ENCODE assay signal across 13 mouse cellular contexts in the genomic region with DNA sequence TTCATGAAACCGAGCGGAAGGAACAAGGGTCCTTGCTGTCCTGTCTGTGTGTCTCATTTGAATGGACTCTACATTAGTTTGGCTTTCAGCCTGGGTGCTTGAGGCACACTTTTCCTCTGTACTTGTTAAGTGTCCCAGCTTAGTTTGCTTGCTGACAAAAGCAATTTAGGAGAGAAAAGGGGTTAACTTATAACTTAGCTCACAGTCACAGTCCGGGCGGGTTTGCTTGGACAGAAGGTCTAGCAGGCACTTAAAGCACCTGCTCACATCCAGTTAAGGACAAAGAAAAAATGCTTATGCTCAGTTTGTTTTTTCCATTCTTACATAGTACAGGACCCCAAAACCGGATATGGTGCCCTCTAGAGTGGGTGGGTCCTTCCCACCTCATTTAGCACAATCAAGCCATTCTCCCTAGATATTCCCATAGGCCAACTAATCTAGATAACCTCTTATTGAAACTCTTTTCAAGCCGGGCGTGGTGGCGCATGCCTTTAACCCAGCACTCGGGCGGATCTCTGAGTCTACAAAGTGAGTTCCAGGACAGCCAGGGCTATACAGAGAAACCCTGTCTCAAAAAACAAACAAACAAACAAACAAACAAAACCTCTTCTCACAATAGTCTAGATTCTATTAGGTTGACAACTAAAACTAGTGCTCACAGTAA. TPM values are rescaled to one million over a fixed set of nuclear protein-coding genes. Genes with fewer than 3 reads are reported as not detected.
A peak's percentile ranks its signal among the peaks of the same experiment; 100 is the strongest.
DNase-seq lines count a peak whose midpoint lies in the region; ATAC-seq lines count a peak whose summit lies in the region.
"Had no signal": no experiment of that assay in that cellular context is flagged by ENCODE, and none has a peak within 500 bp of the region (broad histone marks: within the 10 kb centered on the region; RNA-seq: fewer than 3 reads in every experiment).

No protein-coding gene starts in this region.

- H3K4me2 ChIP-seq in heart, embryonic 11.5 days: no peak overlapping the region
- H3K4me2 ChIP-seq in lung, embryonic 15.5 days: peak overlapping the region; percentile 3; the same call in 1 of the 2 replicates
- no peak overlapping the region for H3K4me2 ChIP-seq in intestine, embryonic 16.5 days (ENCODE audit: low read depth, low read length)
- no peak overlapping the region for H3K4me2 ChIP-seq in limb, embryonic 15.5 days

- H3K4me1 ChIP-seq in heart, embryonic 11.5 days (ENCODE audit: control insufficient read depth, insufficient read depth, low read length): peaks cover 18% of the 10 kb centered on the region
- peaks cover 54% of the 10 kb centered on the region for H3K4me1 ChIP-seq in lung, embryonic 15.5 days
- H3K4me1 ChIP-seq in intestine, embryonic 16.5 days (ENCODE audit: control insufficient read depth, insufficient read depth, low read length): peaks cover 23% of the 10 kb centered on the region
- peaks cover 22% of the 10 kb centered on the region for H3K4me1 ChIP-seq in limb, embryonic 15.5 days

- H3K27ac ChIP-seq in heart, embryonic 11.5 days (ENCODE audit: low read depth, low read length): peak overlapping the region; percentile 68
- H3K27ac ChIP-seq in lung, embryonic 15.5 days: peak overlapping the region; percentile 79
- peak overlapping the region; percentile 43; the same call in 1 of the 2 replicates for H3K27ac ChIP-seq in intestine, embryonic 16.5 days (ENCODE audit: low read length)
- H3K27ac ChIP-seq in limb, embryonic 15.5 days: peak overlapping the region; percentile 9; the same call in 1 of the 2 replicates
- H3K27ac ChIP-seq: layer of hippocampus, adult 2 months had no signal

- no peak overlapping the region for H3K9ac ChIP-seq in heart, embryonic 11.5 days (ENCODE audit: low read depth, low read length)
- no peak overlapping the region for H3K9ac ChIP-seq in lung, embryonic 15.5 days
- no peak overlapping the region for H3K9ac ChIP-seq in intestine, embryonic 16.5 days (ENCODE audit: low read depth, low read length)
- no peak overlapping the region for H3K9ac ChIP-seq in limb, embryonic 15.5 days

- H3K4me3 ChIP-seq in heart, embryonic 11.5 days (ENCODE audit: low read depth, low read length): no peak overlapping the region
- H3K4me3 ChIP-seq in lung, embryonic 15.5 days: no peak overlapping the region
- H3K4me3 ChIP-seq in intestine, embryonic 16.5 days (ENCODE audit: low read length): no peak overlapping the region
- H3K4me3 ChIP-seq in limb, embryonic 15.5 days: no peak overlapping the region
- H3K4me3 ChIP-seq: layer of hippocampus, adult 2 months had no signal

- H3K9me3 ChIP-seq in heart, embryonic 11.5 days (replicated peaks; ENCODE audit: control insufficient read depth, low read length): no peaks in the 10 kb centered on the region
- no peaks in the 10 kb centered on the region for H3K9me3 ChIP-seq in lung, embryonic 15.5 days
- H3K9me3 ChIP-seq in intestine, embryonic 16.5 days (ENCODE audit: control insufficient read depth, low read length): no peaks in the 10 kb centered on the region
- no peaks in the 10 kb centered on the region for H3K9me3 ChIP-seq in limb, embryonic 15.5 days

- 65% methylated on average over 10 of the region's 10 CpGs for WGBS in heart, embryonic 11.5 days (ENCODE audit: insufficient replicate concordance)
- WGBS in lung, embryonic 15.5 days: 45% methylated on average over 10 of the region's 10 CpGs
- 54% methylated on average over 10 of the region's 10 CpGs for WGBS in intestine, embryonic 16.5 days
- WGBS in limb, embryonic 15.5 days: 69% methylated on average over 10 of the region's 10 CpGs

- no peak for DNase-seq in heart, adult 8-10 months (ENCODE audit: low spot score)
- no peak for DNase-seq in lung, postnatal 25 days (ENCODE audit: low spot score)
- no peak for DNase-seq in right cerebral cortex, adult 18-20 months
- DNase-seq: adrenal gland, postnatal 25 days; cerebellum, adult 8-10 months; gastrocnemius, postnatal 25 days; thymus, adult 18-20 months had no signal

- no peak for ATAC-seq in heart, embryonic 11.5 days (replicated peaks; ENCODE audit: insufficient number of reproducible peaks, low FRiP score, low TSS enrichment)
- peak; percentile 62 for ATAC-seq in lung, embryonic 15.5 days (ENCODE audit: borderline replicate concordance, extremely low read depth, low FRiP score, low TSS enrichment)
- peak; percentile 38; the same call in 1 of the 2 replicates for ATAC-seq in intestine, embryonic 16.5 days
- no peak for ATAC-seq in limb, embryonic 15.5 days (ENCODE audit: insufficient number of reproducible peaks, low FRiP score, low TSS enrichment, low read depth)
- no peak for ATAC-seq in erythroid progenitor cell, adult 5-6 weeks (replicated peaks; ENCODE audit: low FRiP score, poor library complexity, severe bottlenecking)

- H3K27me3 ChIP-seq in heart, embryonic 11.5 days (ENCODE audit: control insufficient read depth, insufficient read depth, low read length): no peaks in the 10 kb centered on the region
- no peaks in the 10 kb centered on the region for H3K27me3 ChIP-seq in lung, embryonic 15.5 days
- no peaks in the 10 kb centered on the region for H3K27me3 ChIP-seq in intestine, embryonic 16.5 days (replicated peaks; ENCODE audit: control insufficient read depth, insufficient read depth, low read length)
- H3K27me3 ChIP-seq in limb, embryonic 15.5 days: no peaks in the 10 kb centered on the region

- H3K36me3 ChIP-seq in heart, embryonic 11.5 days (ENCODE audit: control insufficient read depth, insufficient read depth, low read length): no peaks in the 10 kb centered on the region
- 0 out of 2 replicates have a peak, but pooled peaks cover 3% of the 10 kb centered on the region for H3K36me3 ChIP-seq in lung, embryonic 15.5 days
- no peaks in the 10 kb centered on the region for H3K36me3 ChIP-seq in intestine, embryonic 16.5 days (ENCODE audit: control insufficient read depth, insufficient read depth, low read length)
- no peaks in the 10 kb centered on the region for H3K36me3 ChIP-seq in limb, embryonic 15.5 days

RNA-seq across cellular contexts. Expression of gene Senp6, which starts 17.9 kb away (rescaled TPM):
- 45.3 and 52.6 TPM in 2 replicates for polyA plus RNA-seq in heart, embryonic 11.5 days (2014; fragmentation: Nextera tagmentation; extraction: Ambion mirVana)
- total RNA-seq in heart, adult 8-10 months (2022): 10 to 100 TPM; 59.8 to 73.0 (median 66.9) TPM
- 50.0 and 50.6 TPM in 2 replicates for polyA plus RNA-seq in lung, embryonic 15.5 days (2015; fragmentation: Nextera tagmentation; extraction: Ambion mirVana)
- 26.6 and 29.5 TPM in 2 replicates for polyA plus RNA-seq in intestine, embryonic 16.5 days (2015; fragmentation: Nextera tagmentation; extraction: Ambion mirVana)
- 40.1 and 48.3 TPM in 2 replicates for polyA plus RNA-seq in limb, embryonic 15.5 days (2015; fragmentation: Nextera tagmentation; extraction: Ambion mirVana)
- total RNA-seq in erythroid progenitor cell, adult 5-6 weeks (2015; ENCODE audit: low replicate concordance): 94.3 and 125 TPM in 2 replicates
- total RNA-seq in erythroid progenitor cell, adult 5-6 weeks (2017; ENCODE audit: low replicate concordance): 45.7 and 52.6 TPM in 2 replicates

Comparison
In these comparisons a context has a peak if more than half of its experiments do, and no peak if none do; other contexts are left out.
1. ATAC-seq: peak in lung, embryonic 15.5 days (single experiment) and intestine, embryonic 16.5 days (single experiment); none in heart, embryonic 11.5 days (single experiment), limb, embryonic 15.5 days (single experiment) and erythroid progenitor cell, adult 5-6 weeks (single experiment).
2. H3K27ac ChIP-seq: peak in every context shown above with its lines; median percentile 79 in lung, embryonic 15.5 days; 68 in heart, embryonic 11.5 days; 43 in intestine, embryonic 16.5 days; 9 in limb, embryonic 15.5 days.